Mouse (Mus musculus) spleen, adult 2 months (tissue): ENCODE measurements around the gene Slc13a5.

ENCODE experiments used
- CTCF ChIP-seq: fragments of 200-500 bp; IDR thresholded peaks from 2 replicates; pipeline ENCODE4 v1.5.1; 2011; ENCODE audit warnings: mild to moderate bottlenecking, inconsistent platforms; ENCODE audit not compliant: insufficient read depth, insufficient read length, insufficient replicate concordance; ENCODE audit errors: extremely low read depth
- POLR2A ChIP-seq: fragments of 200-500 bp; IDR thresholded peaks from 2 replicates; pipeline ENCODE4 v1.6.1; 2011; ENCODE audit warnings: low read depth, low read length, inconsistent platforms

DNA sequence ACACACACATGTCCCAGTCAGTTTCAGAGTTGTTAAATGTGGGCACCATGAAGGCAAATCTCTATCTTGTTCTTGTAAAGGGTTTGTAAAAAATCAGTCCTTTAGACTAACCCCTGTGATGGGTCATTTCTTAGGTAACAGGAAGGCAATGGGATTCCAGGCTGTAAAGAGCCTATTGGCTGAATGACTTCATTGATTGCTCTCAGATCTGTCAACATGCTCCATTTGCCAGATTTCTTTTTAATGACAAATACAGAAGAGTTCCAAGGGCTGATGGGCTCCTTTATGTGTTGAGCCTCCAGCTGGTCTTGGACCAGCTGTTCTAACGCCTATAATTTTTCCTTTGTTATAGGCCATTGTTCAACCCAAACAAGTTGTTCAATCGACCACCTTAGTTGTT lies 26.1 kb upstream of the Slc13a5 start:
- no peak for TF ChIP-seq POLR2A
- no peak for TF ChIP-seq CTCF
